Mouse (Mus musculus) lung, embryonic 14.5 days (tissue): Measurements from ENCODE around the gene Mrps25. TPM values are rescaled to one million over a fixed set of nuclear protein-coding genes. Genes with fewer than 3 reads are reported as not detected.
A peak's percentile ranks its signal among the peaks of the same experiment; 100 is the strongest.

Source experiments
- ATAC-seq: fragments of 200-750 bp; cut with Nextera tagmentation; 2 replicates; pipeline ENCODE4 v1.8.0; 2017; ENCODE audit warnings: mild to moderate bottlenecking, moderate TSS enrichment, moderate library complexity; ENCODE audit not compliant: insufficient read depth
- DNase-seq: peaks from one replicate; pipeline ENCODE4 v3.0.0-alpha.2; 2015
- H3K27ac ChIP-seq: fragments of 300-500 bp; sonication (generic); 2 replicates; pipeline ENCODE4 v1.5.1; 2014; ENCODE audit warnings: low read depth, mild to moderate bottlenecking, moderate library complexity
- H3K27me3 ChIP-seq: fragments of 300-500 bp; sonication (generic); 2 replicates; pipeline ENCODE4 v1.6.1; 2014; ENCODE audit warnings: low read length, control low read depth; ENCODE audit not compliant: insufficient read depth
- H3K36me3 ChIP-seq: fragments of 300-500 bp; sonication (generic); 2 replicates; pipeline ENCODE4 v1.6.1; 2014; ENCODE audit warnings: control low read depth; ENCODE audit not compliant: insufficient read depth
- H3K4me1 ChIP-seq: fragments of 300-500 bp; sonication (generic); 2 replicates; pipeline ENCODE4 v1.6.1; 2014; ENCODE audit warnings: antibody characterized with exemption, control low read depth; ENCODE audit not compliant: insufficient read depth
- H3K4me2 ChIP-seq: fragments of 300-500 bp; sonication (generic); 2 replicates; pipeline ENCODE4 v1.6.1; 2014; ENCODE audit warnings: mild to moderate bottlenecking
- H3K4me3 ChIP-seq: fragments of 300-500 bp; sonication (generic); 2 replicates; pipeline ENCODE4 v1.5.1; 2014; ENCODE audit warnings: low read depth, low read length
- H3K9ac ChIP-seq: fragments of 300-500 bp; sonication (generic); 2 replicates; pipeline ENCODE4 v1.6.1; 2014
- H3K9me3 ChIP-seq: fragments of 300-500 bp; sonication (generic); 2 replicates; pipeline ENCODE4 v1.6.1; 2016; ENCODE audit warnings: low read depth, low read length, control low read depth
- CTCF ChIP-seq: IDR thresholded peaks from 2 replicates; pipeline ENCODE4 v1.5.1; 2016; ENCODE audit warnings: antibody characterized with exemption, low read depth
- WGBS: fragments of 180-500 bp; shearing (Covaris S2); extraction: QIAGEN DNeasy Blood & Tissue Kit; methylation state at CpG from one replicate; pipeline ENCODE4 v1.1.7; 2014; 5-methylcytosine and 5-hydroxymethylcytosine counted together
- polyA plus RNA-seq: library from polyadenylated mRNA; unstranded; fragments of >200 nt; fragmentation: Nextera tagmentation; extraction: Ambion mirVana; gene quantifications from 2 replicates; pipeline ENCODE4 v1.2.1, GENCODE M21; 2014

Mrps25 gene
- polyA plus RNA-seq, 1 experiment from 2014 or later: 73.1 TPM

GRCm38 (mm10) chr6:92158801-92159200 lies 25.0 kb downstream of the Mrps25 start:
- 90% methylated on average over 3 of the region's 3 CpGs for WGBS
- Histone ChIP-seq H3K9ac (no peak overlapping the region), H3K27me3 (no peaks in the 10 kb centered on the region), H3K4me2 (no peak overlapping the region), H3K9me3 (no peaks in the 10 kb centered on the region), H3K4me1 (no peaks in the 10 kb centered on the region), H3K4me3 (no peak overlapping the region), H3K36me3 (peaks cover 97% of the 10 kb centered on the region), H3K27ac (no peak overlapping the region)
- DNase-seq: no peak
- TF ChIP-seq CTCF: no peak
- ATAC-seq: no peak

- H3K27me3 ChIP-seq: no peaks in the 10 kb centered on the region
- DNase-seq (peak; percentile 4), ATAC-seq (no peak)
- no peak overlapping the region for H3K27ac ChIP-seq
- no peak overlapping the region for H3K4me3 ChIP-seq
- H3K9ac ChIP-seq: no peak overlapping the region
- H3K9me3 ChIP-seq: no peaks in the 10 kb centered on the region
- no peak for TF ChIP-seq CTCF
- no peak overlapping the region for H3K4me2 ChIP-seq
- H3K4me1 ChIP-seq: no peaks in the 10 kb centered on the region
- 46% methylated on average over 1 of the region's 1 CpGs for WGBS
- peaks cover 84% of the 10 kb centered on the region for H3K36me3 ChIP-seq
These were observed 30.1 kb downstream of the Mrps25 start for GRCm38 (mm10) chr6:92153774-92154173.

- Histone ChIP-seq H3K4me2 (no peak overlapping the region), H3K4me3 (no peak overlapping the region), H3K27ac (no peak overlapping the region), H3K36me3 (peaks cover 22% of the 10 kb centered on the region), H3K9me3 (no peaks in the 10 kb centered on the region), H3K4me1 (no peaks in the 10 kb centered on the region), H3K9ac (no peak overlapping the region), H3K27me3 (no peaks in the 10 kb centered on the region)
- WGBS: 91% methylated on average over 4 of the region's 4 CpGs
- DNase-seq (no peak), ATAC-seq (no peak)
- TF ChIP-seq CTCF: no peak
These were observed 38.0 kb downstream of the Mrps25 start for GRCm38 (mm10) chr6:92145881-92146280.

DNA sequence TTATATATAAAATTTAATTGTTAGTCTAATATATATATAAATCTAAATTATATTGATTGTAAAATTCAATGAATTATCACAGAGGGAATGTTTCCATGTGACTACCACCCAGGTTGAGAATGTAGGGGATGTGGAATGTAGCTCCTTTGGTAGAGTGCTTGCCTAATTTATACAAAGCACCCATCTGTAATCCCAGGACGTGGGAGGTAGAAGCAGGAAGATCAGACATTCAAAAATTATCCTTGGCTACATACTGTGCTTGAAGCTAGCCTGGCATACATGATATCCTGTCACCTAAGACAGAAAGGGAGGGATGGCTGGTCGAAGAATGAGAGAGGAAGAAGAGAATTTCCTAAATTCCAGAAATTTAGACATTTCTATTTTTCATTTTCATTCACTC lies 47.5 kb downstream of the Mrps25 start:
- no peak overlapping the region for H3K27ac ChIP-seq
- H3K4me3 ChIP-seq: no peak overlapping the region
- H3K9ac ChIP-seq: no peak overlapping the region
- H3K27me3 ChIP-seq: no peaks in the 10 kb centered on the region
- no peak overlapping the region for H3K4me2 ChIP-seq
- WGBS: 64% methylated on average over 2 of the region's 2 CpGs
- no peak for ATAC-seq
- no peaks in the 10 kb centered on the region for H3K4me1 ChIP-seq
- peaks cover 11% of the 10 kb centered on the region; the same call in 1 of the 2 replicates for H3K36me3 ChIP-seq
- no peak for DNase-seq
- no peak for TF ChIP-seq CTCF
- no peaks in the 10 kb centered on the region for H3K9me3 ChIP-seq

DNA sequence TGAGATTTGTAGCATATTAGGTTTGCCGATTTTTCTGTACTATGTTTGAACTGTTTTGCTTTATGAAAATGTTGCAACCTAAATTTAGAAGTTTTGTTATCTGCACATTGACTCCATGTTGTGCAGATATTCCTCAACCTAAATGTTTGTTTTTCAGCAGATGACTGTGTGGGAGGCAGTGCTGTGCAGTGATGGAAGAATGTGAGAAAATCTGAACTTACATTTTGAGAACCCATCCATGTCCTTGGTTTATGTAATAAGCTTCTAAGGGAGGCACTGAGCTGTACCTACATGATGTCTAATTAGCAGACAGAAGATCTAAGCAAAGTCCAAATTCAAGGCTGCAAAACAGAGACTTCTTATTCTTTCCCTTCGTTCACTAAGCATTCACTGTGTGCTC lies 50.2 kb downstream of the Mrps25 start:
- no peaks in the 10 kb centered on the region for H3K27me3 ChIP-seq
- no peak overlapping the region for H3K27ac ChIP-seq
- ATAC-seq (no peak), DNase-seq (no peak)
- no peak overlapping the region for H3K9ac ChIP-seq
- H3K4me1 ChIP-seq: no peaks in the 10 kb centered on the region
- H3K36me3 ChIP-seq: no peaks in the 10 kb centered on the region
- TF ChIP-seq CTCF: no peak
- H3K4me2 ChIP-seq: no peak overlapping the region
- WGBS: 93% methylated on average over 2 of the region's 2 CpGs
- no peaks in the 10 kb centered on the region for H3K9me3 ChIP-seq
- no peak overlapping the region for H3K4me3 ChIP-seq

DNA sequence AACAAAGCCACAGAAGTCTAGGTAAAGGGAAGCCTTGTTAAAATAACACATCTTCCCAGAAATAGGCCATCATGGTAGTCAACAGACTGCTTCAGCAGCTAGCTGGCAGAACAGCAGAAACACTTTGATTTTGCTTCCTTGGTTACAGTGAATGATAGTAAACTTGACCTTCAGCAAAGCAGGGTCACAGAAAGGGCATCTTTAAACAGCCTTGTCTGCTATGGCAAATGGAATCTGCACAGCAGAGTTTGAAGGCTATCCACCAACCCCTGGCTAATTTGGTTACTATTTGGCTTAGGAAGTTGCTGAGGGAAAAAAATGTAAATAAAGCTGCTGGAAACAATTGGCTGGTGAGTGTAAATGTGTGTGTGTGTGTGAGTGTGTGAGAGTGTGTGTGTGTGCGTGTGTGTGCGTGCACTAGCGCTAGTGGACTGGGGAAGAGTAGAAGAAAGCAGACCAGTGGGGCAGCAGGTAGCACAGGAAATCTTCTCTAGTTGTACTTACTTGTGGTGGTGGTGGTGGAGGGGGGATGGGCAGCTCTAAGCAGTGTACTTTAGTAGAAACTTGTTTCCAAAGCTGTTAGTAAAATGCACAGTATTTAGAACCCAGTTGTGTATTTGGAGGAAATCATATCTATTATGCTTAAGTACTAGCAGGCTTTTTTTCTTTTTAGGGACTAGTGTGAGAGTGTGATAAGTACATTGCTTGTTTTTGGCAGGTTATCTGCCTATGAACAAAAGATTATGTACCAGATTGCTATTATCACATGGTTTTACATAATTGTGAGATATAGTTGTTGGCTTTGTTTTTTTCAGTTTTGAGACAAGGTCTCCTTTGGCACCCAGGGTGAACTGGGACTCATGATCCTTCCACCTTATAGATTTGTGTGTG lies 51.6 kb downstream of the Mrps25 start:
- no peaks in the 10 kb centered on the region for H3K4me1 ChIP-seq
- no peak overlapping the region for H3K27ac ChIP-seq
- H3K4me3 ChIP-seq: no peak overlapping the region
- H3K9ac ChIP-seq: no peak overlapping the region
- TF ChIP-seq CTCF: no peak
- H3K27me3 ChIP-seq: no peaks in the 10 kb centered on the region
- WGBS: 72% methylated on average over 3 of the region's 3 CpGs
- no peaks in the 10 kb centered on the region for H3K9me3 ChIP-seq
- DNase-seq (peak; percentile 11), ATAC-seq (no peak)
- H3K36me3 ChIP-seq: no peaks in the 10 kb centered on the region
- no peak overlapping the region for H3K4me2 ChIP-seq

- TF ChIP-seq CTCF: no peak
- Histone ChIP-seq H3K4me2 (no peak overlapping the region), H3K4me3 (no peak overlapping the region), H3K9me3 (no peaks in the 10 kb centered on the region), H3K4me1 (no peaks in the 10 kb centered on the region), H3K9ac (no peak overlapping the region), H3K36me3 (no peaks in the 10 kb centered on the region), H3K27ac (no peak overlapping the region), H3K27me3 (no peaks in the 10 kb centered on the region)
- 94% methylated on average over 1 of the region's 1 CpGs for WGBS
- DNase-seq (no peak), ATAC-seq (no peak)
These were observed 52.4 kb downstream of the Mrps25 start for GRCm38 (mm10) chr6:92131456-92131855.
